11 mouse cellular contexts compared by ENCODE assay signal in the genomic region with DNA sequence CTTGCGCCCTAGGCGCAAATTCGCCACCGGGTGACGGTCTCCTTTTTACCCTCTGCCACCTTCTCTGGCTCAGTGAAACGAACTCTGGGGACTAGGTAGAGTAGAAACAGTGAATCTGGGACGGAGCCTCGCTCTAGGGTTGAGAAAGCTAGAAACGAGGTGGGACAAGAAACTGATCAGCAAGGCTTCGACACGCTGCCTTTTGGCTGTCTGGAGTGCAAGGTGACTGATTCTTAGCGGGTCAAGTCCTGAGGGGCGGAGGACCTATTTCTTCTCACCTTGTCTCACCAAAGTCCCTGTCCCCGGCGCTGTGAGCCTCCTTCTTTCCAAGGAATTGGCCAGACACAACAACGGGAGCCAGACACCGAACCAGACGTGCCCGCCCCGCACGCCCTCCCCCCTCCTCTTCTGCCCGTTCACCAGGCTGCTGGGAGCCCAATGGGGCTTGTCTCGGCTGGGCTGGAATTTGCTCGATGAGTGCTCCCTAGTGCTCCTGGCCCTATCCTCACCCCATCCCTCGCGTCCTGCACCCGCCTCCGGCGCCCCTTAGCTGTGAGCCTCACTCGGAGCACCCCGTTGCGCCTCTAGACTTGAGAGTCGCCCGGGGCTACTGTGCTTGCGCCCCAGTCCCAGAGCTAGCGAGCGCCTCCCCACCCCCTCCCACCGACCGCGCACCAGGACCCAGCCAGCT. TPM values are rescaled to one million over a fixed set of nuclear protein-coding genes. Genes with fewer than 3 reads are reported as not detected.
A peak's percentile ranks its signal among the peaks of the same experiment; 100 is the strongest.
DNase-seq lines count a peak whose midpoint lies in the region; ATAC-seq and TF ChIP-seq lines count a peak whose summit lies in the region.
"Had no signal": no experiment of that assay in that cellular context is flagged by ENCODE, and none has a peak within 500 bp of the region (broad histone marks: within the 10 kb centered on the region; RNA-seq: fewer than 3 reads in every experiment).

No protein-coding gene starts in this region.

- no peak for TF ChIP-seq POLR2A in spleen, adult 2 months (IDR thresholded peaks at IDR 0.05; ENCODE audit: low read depth, low read length)

- no peak overlapping the region for H3K9ac ChIP-seq in limb, embryonic 11.5 days (ENCODE audit: low read length)
- H3K9ac ChIP-seq in stomach, embryonic 15.5 days: no peak overlapping the region

- TF ChIP-seq CTCF in spleen, adult 2 months (IDR thresholded peaks at IDR 0.05; ENCODE audit: extremely low read depth, insufficient read depth, insufficient read length, insufficient replicate concordance): no peak

- H3K4me3 ChIP-seq in spleen, adult 2 months (ENCODE audit: extremely low read depth, insufficient read depth, insufficient read length): peak overlapping the region; percentile 51; the same call in 1 of the 2 replicates
- peak overlapping the region; percentile 8; the same call in 1 of the 2 replicates for H3K4me3 ChIP-seq in limb, embryonic 11.5 days (ENCODE audit: low read depth, low read length)
- peak overlapping the region; percentile 27; the same call in 1 of the 2 replicates for H3K4me3 ChIP-seq in stomach, embryonic 15.5 days (replicated peaks)

- peaks cover 32% of the 10 kb centered on the region for H3K27me3 ChIP-seq in spleen, adult 2 months (ENCODE audit: control insufficient read depth, insufficient read depth, low read length)
- H3K27me3 ChIP-seq in limb, embryonic 11.5 days (ENCODE audit: control insufficient read depth, insufficient read depth, low read length): peaks cover 95% of the 10 kb centered on the region
- H3K27me3 ChIP-seq in stomach, embryonic 15.5 days (replicated peaks): peaks cover 96% of the 10 kb centered on the region

- no peak for ATAC-seq in limb, embryonic 11.5 days (ENCODE audit: insufficient number of reproducible peaks, low FRiP score, low TSS enrichment, low read depth)
- ATAC-seq in stomach, embryonic 15.5 days (ENCODE audit: insufficient read depth, low FRiP score, low read depth): no peak

- H3K9me3 ChIP-seq in limb, embryonic 11.5 days (ENCODE audit: control insufficient read depth, low read length): no peaks in the 10 kb centered on the region
- no peaks in the 10 kb centered on the region for H3K9me3 ChIP-seq in stomach, embryonic 15.5 days

- 11% methylated on average over 40 of the region's 40 CpGs for WGBS in spleen, adult 2 months
- under 1% methylated on average over 39 of the region's 40 CpGs for WGBS in limb, embryonic 11.5 days
- 2% methylated on average over 39 of the region's 40 CpGs for WGBS in stomach, embryonic 15.5 days

- no peaks in the 10 kb centered on the region for H3K36me3 ChIP-seq in spleen, adult 2 months (ENCODE audit: control insufficient read depth, insufficient read depth, low read length)
- H3K36me3 ChIP-seq in limb, embryonic 11.5 days (ENCODE audit: control insufficient read depth, insufficient read depth, low read length): no peaks in the 10 kb centered on the region
- H3K36me3 ChIP-seq in stomach, embryonic 15.5 days: no peaks in the 10 kb centered on the region

- peak overlapping the region; percentile 24 for H3K4me2 ChIP-seq in limb, embryonic 11.5 days (ENCODE audit: low read depth, severe bottlenecking)
- peak overlapping the region; percentile 50 for H3K4me2 ChIP-seq in stomach, embryonic 15.5 days

- no peak overlapping the region for H3K27ac ChIP-seq in spleen, adult 2 months (ENCODE audit: insufficient read depth, low read length)
- H3K27ac ChIP-seq in limb, embryonic 11.5 days (replicated peaks; ENCODE audit: low read depth, low read length): no peak overlapping the region
- no peak overlapping the region for H3K27ac ChIP-seq in stomach, embryonic 15.5 days

- peak; percentile 40 for DNase-seq in embryo, embryonic 10.5 days (ENCODE audit: low spot score)
- DNase-seq in embryo, embryonic 10 days (ENCODE audit: low spot score): no peak
- DNase-seq in spleen, adult 2 months (ENCODE audit: low read depth in 1 of 2, low spot score in 2 of 2): no peak
- no peak for DNase-seq in spleen, adult 12 weeks (ENCODE audit: low spot score)
- peak; percentile 56 for DNase-seq in limb, embryonic 11.5 days (ENCODE audit: low spot score)
- DNase-seq in thymus, postnatal 4 days: no peak
- no peak for DNase-seq in ovary, postnatal 10 days (ENCODE audit: low spot score)
- DNase-seq: heart, adult 11 months; lung, postnatal 36 days had no signal

- H3K4me1 ChIP-seq in spleen, adult 2 months (ENCODE audit: control insufficient read depth, insufficient read depth, insufficient read length): peaks cover 23% of the 10 kb centered on the region
- peaks cover 25% of the 10 kb centered on the region for H3K4me1 ChIP-seq in limb, embryonic 11.5 days (ENCODE audit: control insufficient read depth, insufficient read depth, low read length)
- peaks cover 27% of the 10 kb centered on the region for H3K4me1 ChIP-seq in stomach, embryonic 15.5 days

RNA-seq across cellular contexts. Expression of a gene that starts 10.3 kb away (rescaled TPM):
- 4.4 and 7.2 TPM in 2 replicates for polyA plus RNA-seq in spleen, adult 2 months (2012; rRNA removed)
- polyA plus RNA-seq in limb, embryonic 11.5 days (2014; fragmentation: Nextera tagmentation; extraction: Ambion mirVana): 0.21 and 0.75 TPM in 2 replicates
- polyA plus RNA-seq in stomach, embryonic 15.5 days (2015; fragmentation: Nextera tagmentation; extraction: Ambion mirVana): 0.14 and 0.46 TPM in 2 replicates
- polyA plus RNA-seq: C2C12 had no signal

RNA-seq across cellular contexts. Expression of a gene that starts 54.5 kb away (rescaled TPM):
- 0.13 and 0.21 TPM in 2 replicates for polyA plus RNA-seq in spleen, adult 2 months (2012; rRNA removed)
- polyA plus RNA-seq in limb, embryonic 11.5 days (2014; fragmentation: Nextera tagmentation; extraction: Ambion mirVana): 0.33 TPM in 1 of 2 replicates, not detected in the other
- 1.5 and 2.2 TPM in 2 replicates for polyA plus RNA-seq in stomach, embryonic 15.5 days (2015; fragmentation: Nextera tagmentation; extraction: Ambion mirVana)

Comparison
In these comparisons a context has a peak if more than half of its experiments do, and no peak if none do; other contexts are left out.
1. DNase-seq: peak in embryo, embryonic 10.5 days (single experiment) and limb, embryonic 11.5 days (single experiment); none in embryo, embryonic 10 days (single experiment), spleen, adult 2 months (0 of 2), spleen, adult 12 weeks (single experiment), thymus, postnatal 4 days (single experiment) and ovary, postnatal 10 days (single experiment).
2. Peak in every context shown above with its lines, with median percentiles within 50 percentile points of each other: H3K4me3 ChIP-seq.